13 mouse cellular contexts compared by ENCODE assay signal in genomic region chr2:79653093-79653808, GRCm38 (mm10). TPM values are rescaled to one million over a fixed set of nuclear protein-coding genes. Genes with fewer than 3 reads are reported as not detected.
DNase-seq lines count a peak whose midpoint lies in the region; ATAC-seq lines count a peak whose summit lies in the region.
"Had no signal": no experiment of that assay in that cellular context is flagged by ENCODE, and none has a peak within 500 bp of the region (broad histone marks: within the 10 kb centered on the region; RNA-seq: fewer than 3 reads in every experiment).

No protein-coding gene starts in this region.

- H3K9me3 ChIP-seq in lung, embryonic 16.5 days (ENCODE audit: control insufficient read depth, low read length): no peaks in the 10 kb centered on the region
- H3K9me3 ChIP-seq in liver, embryonic 12.5 days (replicated peaks): no peaks in the 10 kb centered on the region
- H3K9me3 ChIP-seq in stomach, embryonic 15.5 days: no peaks in the 10 kb centered on the region
- H3K9me3 ChIP-seq: hindbrain, embryonic 15.5 days; neural tube, embryonic 13.5 days had no signal

- H3K27ac ChIP-seq in lung, embryonic 16.5 days (ENCODE audit: low read length): no peak overlapping the region
- H3K27ac ChIP-seq in liver, embryonic 12.5 days: no peak overlapping the region
- H3K27ac ChIP-seq in stomach, embryonic 15.5 days: peak overlapping the region; percentile 13; the same call in 1 of the 2 replicates
- H3K27ac ChIP-seq: hindbrain, embryonic 15.5 days; neural tube, embryonic 13.5 days had no signal

- H3K36me3 ChIP-seq in lung, embryonic 16.5 days (ENCODE audit: control insufficient read depth, insufficient read depth, low read length): peaks cover 17% of the 10 kb centered on the region
- peaks cover 39% of the 10 kb centered on the region for H3K36me3 ChIP-seq in liver, embryonic 12.5 days
- peaks cover 21% of the 10 kb centered on the region for H3K36me3 ChIP-seq in stomach, embryonic 15.5 days

- no peaks in the 10 kb centered on the region for H3K4me1 ChIP-seq in lung, embryonic 16.5 days (replicated peaks; ENCODE audit: control insufficient read depth, insufficient read depth, low read length)
- H3K4me1 ChIP-seq in liver, embryonic 12.5 days: no peaks in the 10 kb centered on the region
- H3K4me1 ChIP-seq in stomach, embryonic 15.5 days: peaks cover 4% of the 10 kb centered on the region; the same call in 1 of the 2 replicates
- H3K4me1 ChIP-seq: hindbrain, embryonic 15.5 days; neural tube, embryonic 13.5 days had no signal

- WGBS in lung, embryonic 16.5 days: 85% methylated on average over 6 of the region's 6 CpGs
- WGBS in liver, embryonic 12.5 days (ENCODE audit: insufficient replicate concordance): 66% methylated on average over 6 of the region's 6 CpGs
- 79% methylated on average over 6 of the region's 6 CpGs for WGBS in stomach, embryonic 15.5 days

- no peak overlapping the region for H3K4me2 ChIP-seq in lung, embryonic 16.5 days (ENCODE audit: low read depth, low read length)
- H3K4me2 ChIP-seq in liver, embryonic 12.5 days: no peak overlapping the region
- H3K4me2 ChIP-seq in stomach, embryonic 15.5 days: no peak overlapping the region
- H3K4me2 ChIP-seq: hindbrain, embryonic 15.5 days; neural tube, embryonic 13.5 days had no signal

- no peak overlapping the region for H3K9ac ChIP-seq in lung, embryonic 16.5 days (ENCODE audit: low read length)
- H3K9ac ChIP-seq in liver, embryonic 12.5 days: no peak overlapping the region
- H3K9ac ChIP-seq in stomach, embryonic 15.5 days: no peak overlapping the region
- H3K9ac ChIP-seq: hindbrain, embryonic 15.5 days; neural tube, embryonic 13.5 days had no signal

- DNase-seq in frontal cortex, postnatal 10 days (ENCODE audit: low spot score in 2 of 2): peak; percentile 17 to 23
- DNase-seq in frontal cortex, adult 2 months (ENCODE audit: extremely low spot score in 1 of 2, low spot score in 1 of 2): no peak
- DNase-seq in lung, postnatal 4 days: no peak
- no peak for DNase-seq in frontal cortex, postnatal 36 days (ENCODE audit: low spot score in 2 of 2)
- DNase-seq: cerebellum, adult 2 months; layer of hippocampus, postnatal 36 days had no signal

- no peak overlapping the region for H3K4me3 ChIP-seq in lung, embryonic 16.5 days (ENCODE audit: low read length)
- no peak overlapping the region for H3K4me3 ChIP-seq in liver, embryonic 12.5 days
- no peak overlapping the region for H3K4me3 ChIP-seq in stomach, embryonic 15.5 days (replicated peaks)
- H3K4me3 ChIP-seq: hindbrain, embryonic 15.5 days; neural tube, embryonic 13.5 days had no signal

- no peaks in the 10 kb centered on the region for H3K27me3 ChIP-seq in lung, embryonic 16.5 days (ENCODE audit: control insufficient read depth, insufficient read depth, low read depth, low read length)
- no peaks in the 10 kb centered on the region for H3K27me3 ChIP-seq in liver, embryonic 12.5 days (replicated peaks)
- no peaks in the 10 kb centered on the region for H3K27me3 ChIP-seq in stomach, embryonic 15.5 days (replicated peaks)
- H3K27me3 ChIP-seq: hindbrain, embryonic 15.5 days; neural tube, embryonic 13.5 days had no signal

- ATAC-seq in lung, embryonic 16.5 days (ENCODE audit: low read depth): 0 out of 2 replicates have a peak, but pooled peaks have one; percentile 18
- ATAC-seq in liver, embryonic 12.5 days: peak; percentile 51; the same call in 1 of the 2 replicates
- ATAC-seq in stomach, embryonic 15.5 days (ENCODE audit: insufficient read depth, low FRiP score, low read depth): no peak; the same call in 1 of the 2 replicates
- ATAC-seq in erythroblast, adult 5-6 weeks (replicated peaks; ENCODE audit: low FRiP score, poor library complexity, severe bottlenecking): no peak

RNA-seq across cellular contexts. Expression of gene Itprid2, which starts 18.1 kb away (rescaled TPM):
- polyA plus RNA-seq in frontal cortex, adult 2 months (2012; rRNA removed): 18.7 and 19.0 TPM in 2 replicates
- 8.7 and 8.9 TPM in 2 replicates for polyA plus RNA-seq in lung, embryonic 16.5 days (2015; fragmentation: Nextera tagmentation; extraction: Ambion mirVana)
- polyA plus RNA-seq in liver, embryonic 12.5 days (2016; fragmentation: Nextera tagmentation; extraction: Ambion mirVana): 5.2 and 5.3 TPM in 2 replicates
- polyA plus RNA-seq in stomach, embryonic 15.5 days (2015; fragmentation: Nextera tagmentation; extraction: Ambion mirVana): 20.8 and 21.5 TPM in 2 replicates
- total RNA-seq in erythroblast, adult 5-6 weeks (2015; ENCODE audit: low replicate concordance): 3.8 and 7.5 TPM in 2 replicates
- total RNA-seq in erythroblast, adult 5-6 weeks (2017; ENCODE audit: low replicate concordance): 2.1 and 3.2 TPM in 2 replicates

RNA-seq across cellular contexts. Expression of gene Ppp1r1c, which starts 54.3 kb away (rescaled TPM):
- 0.46 and 0.61 TPM in 2 replicates for polyA plus RNA-seq in frontal cortex, adult 2 months (2012; rRNA removed)
- 0.25 TPM in 1 of 2 replicates, not detected in the other for polyA plus RNA-seq in lung, embryonic 16.5 days (2015; fragmentation: Nextera tagmentation; extraction: Ambion mirVana)
- polyA plus RNA-seq in liver, embryonic 12.5 days (2016; fragmentation: Nextera tagmentation; extraction: Ambion mirVana): not detected in 2 replicates
- polyA plus RNA-seq in stomach, embryonic 15.5 days (2015; fragmentation: Nextera tagmentation; extraction: Ambion mirVana): not detected in 2 replicates
- not detected in 2 replicates for total RNA-seq in erythroblast, adult 5-6 weeks (2015; ENCODE audit: low replicate concordance)
- not detected in 2 replicates for total RNA-seq in erythroblast, adult 5-6 weeks (2017; ENCODE audit: low replicate concordance)
- total RNA-seq: layer of hippocampus, postnatal 36 days had no signal
- polyA plus RNA-seq: gonadal fat pad, adult 2 months had no signal

Comparison
In these comparisons a context has a peak if more than half of its experiments do, and no peak if none do; other contexts are left out.
1. DNase-seq: peak in frontal cortex, postnatal 10 days (2 of 2); none in frontal cortex, adult 2 months (0 of 2), lung, postnatal 4 days (0 of 2) and frontal cortex, postnatal 36 days (0 of 2).
2. ATAC-seq: peak in lung, embryonic 16.5 days (single experiment) and liver, embryonic 12.5 days (single experiment); none in stomach, embryonic 15.5 days (single experiment) and erythroblast, adult 5-6 weeks (single experiment).